Mouse (Mus musculus): ENCODE results near the gene Ctcfl.

- TF ChIP-seq CTCF (IDR thresholded peaks at IDR 0.05; ENCODE audit: borderline replicate concordance, control insufficient read depth, extremely low read depth, insufficient read depth, low read length, poor library complexity) = no peak
- TF ChIP-seq POLR2A (IDR thresholded peaks at IDR 0.05; ENCODE audit: control insufficient read depth, extremely low read depth, insufficient read depth, low read length, poor library complexity) = no peak
These were observed 32.5 kb upstream of the Ctcfl start for GRCm38 (mm10) chr2:173151784-173152284.

Measured in thymus, adult 2 months (tissue).